Mouse (Mus musculus) frontal cortex, adult 2 months (tissue): ENCODE results near the gene Cby1. TPM values are rescaled to one million over a fixed set of nuclear protein-coding genes. Genes with fewer than 3 reads are reported as not detected.

Experiments
- DNase-seq, 2 experiments: peaks; one replicate each; pipeline ENCODE4 v3.0.0; 2022; ENCODE audit warnings: low spot score in 1 of 2; ENCODE audit errors: extremely low spot score in 1 of 2
- polyA plus RNA-seq: library from polyadenylated mRNA; depleted of rRNA; stranded (reverse); fragments of >200 nt; gene quantifications from 2 replicates; pipeline ENCODE4 v1.2.3, GENCODE M21; 2012; rRNA removed

Cby1 gene
- polyA plus RNA-seq, 1 experiment: 39.3 TPM

- DNase-seq: no peak
Observed at GRCm38 (mm10) chr15:79697011-79697410, 38.0 kb downstream of the Cby1 start.

DNA sequence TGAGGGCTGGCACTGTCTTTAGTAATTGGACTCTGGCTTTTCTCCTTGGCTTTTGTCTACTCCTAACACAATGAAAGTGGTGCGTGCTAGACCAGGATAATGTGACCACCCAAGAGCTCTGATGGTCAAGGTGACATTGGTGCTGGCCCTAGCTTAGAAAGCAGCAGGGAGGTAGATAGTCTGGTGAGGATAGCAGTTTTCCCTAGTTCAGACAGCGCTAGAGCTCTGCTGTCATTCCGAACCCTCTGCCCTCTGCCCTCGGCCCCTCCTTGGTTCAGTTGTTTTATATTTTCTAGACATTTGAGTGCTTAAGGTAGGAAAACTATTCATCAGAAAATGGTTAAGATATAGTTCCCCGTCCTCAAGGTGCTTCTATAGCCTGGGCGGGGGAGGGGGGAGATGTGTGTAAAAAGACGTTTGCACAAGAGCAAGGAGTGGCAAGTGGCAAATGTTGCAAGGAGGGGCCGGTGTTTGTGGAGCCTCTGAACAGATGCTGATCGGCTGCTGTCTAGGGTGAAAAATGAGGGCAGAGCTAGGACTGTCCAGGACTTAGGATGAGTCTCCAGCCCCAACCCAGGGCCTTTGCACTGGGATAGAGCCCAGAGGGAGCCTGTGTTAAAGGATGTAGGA lies 38.7 kb downstream of the Cby1 start:
- no peak for DNase-seq

- no peak for DNase-seq
Observed at GRCm38 (mm10) chr15:79706603-79707214, 47.7 kb downstream of the Cby1 start.

- no peak for DNase-seq
Observed at GRCm38 (mm10) chr15:79708229-79708822, 49.3 kb downstream of the Cby1 start.

- no peak for DNase-seq
Observed at GRCm38 (mm10) chr15:79715646-79716045, 56.6 kb downstream of the Cby1 start.

- no peak for DNase-seq
Observed at GRCm38 (mm10) chr15:79716710-79717109, 57.7 kb downstream of the Cby1 start.

Other genes starting within 250 kb of the Cby1 start
- gene Csnk1e, start 203.6 kb upstream of the Cby1 start, polyA plus RNA-seq: 195 and 198 TPM in 2 replicates
- 169 and 176 TPM in 2 replicates for gene Kcnj4, start 154.0 kb upstream of the Cby1 start, polyA plus RNA-seq
- gene Kdelr3, start 142.8 kb upstream of the Cby1 start, polyA plus RNA-seq: 1.6 TPM in 2 replicates
- gene Ddx17, start 112.5 kb upstream of the Cby1 start, polyA plus RNA-seq: 560 and 674 TPM in 2 replicates
- gene Dmc1, start 54.1 kb upstream of the Cby1 start, polyA plus RNA-seq: 2.3 and 3.4 TPM in 2 replicates
- 15.8 and 19.0 TPM in 2 replicates for gene Fam227a, start 243 bp upstream of the Cby1 start, polyA plus RNA-seq
- gene Tomm22, start 11.7 kb downstream of the Cby1 start, polyA plus RNA-seq: 92.3 and 97.1 TPM in 2 replicates
- 53.0 and 53.8 TPM in 2 replicates for gene Josd1, start 28.7 kb downstream of the Cby1 start, polyA plus RNA-seq
- 45.0 and 46.6 TPM in 2 replicates for gene Gtpbp1, start 31.6 kb downstream of the Cby1 start, polyA plus RNA-seq
- 28.1 and 30.4 TPM in 2 replicates for gene Sun2, start 83.3 kb downstream of the Cby1 start, polyA plus RNA-seq
- gene Dnal4, start 118.7 kb downstream of the Cby1 start, polyA plus RNA-seq: 84.6 and 85.4 TPM in 2 replicates
- gene Nptxr, start 145.6 kb downstream of the Cby1 start, polyA plus RNA-seq: 293 and 296 TPM in 2 replicates
- gene Npcd, start 175.0 kb downstream of the Cby1 start, polyA plus RNA-seq: 2.9 and 4.8 TPM in 2 replicates
- gene Cbx6, start 175.5 kb downstream of the Cby1 start, polyA plus RNA-seq: 257 and 263 TPM in 2 replicates
- 7.1 and 7.4 TPM in 2 replicates for gene Apobec3, start 232.5 kb downstream of the Cby1 start, polyA plus RNA-seq